Mouse (Mus musculus): ENCODE data around the gene Gpx6. TPM values are rescaled to one million over a fixed set of nuclear protein-coding genes. Genes with fewer than 3 reads are reported as not detected.

Gpx6 gene
- not detected for total RNA-seq (2021)

- intact Hi-C loops (cut with DNase I): no loop called here
- DNase-seq: no peak
These were observed at the start of gene Gpx6 for GRCm38 (mm10) chr13:21311926-21312325. Gene Gpx6, plus strand, starts transcription at chr13:21312125.

GRCm38 (mm10) chr13:21262787-21263461, 49.0 kb upstream of the Gpx6 start:
- intact Hi-C loops (cut with DNase I): loop anchor here (10.0 kb wide), 1 partner anchor 762 kb away; no protein-coding TSS in a partner anchor
- DNase-seq: no peak

- intact Hi-C loops (cut with DNase I): loop anchor here (10.0 kb wide), 1 partner anchor 761 kb away; no protein-coding TSS in a partner anchor
- no peak for DNase-seq
These were observed 48.0 kb upstream of the Gpx6 start for GRCm38 (mm10) chr13:21263910-21264309.

GRCm38 (mm10) chr13:21264366-21264765, 47.6 kb upstream of the Gpx6 start:
- DNase-seq: no peak
- intact Hi-C loops (cut with DNase I): loop anchor here (10.0 kb wide), 1 partner anchor 760 kb away; no protein-coding TSS in a partner anchor

- intact Hi-C loops (cut with DNase I): loop anchor here (10.0 kb wide), 1 partner anchor 759 kb away; no protein-coding TSS in a partner anchor
- no peak for DNase-seq
These were observed 46.2 kb upstream of the Gpx6 start for GRCm38 (mm10) chr13:21265736-21266135.

GRCm38 (mm10) chr13:21267541-21267940, 44.4 kb upstream of the Gpx6 start:
- intact Hi-C loops (cut with DNase I): loop anchor here (10.0 kb wide), 1 partner anchor 757 kb away; no protein-coding TSS in a partner anchor
- no peak for DNase-seq

GRCm38 (mm10) chr13:21268262-21268661, 43.7 kb upstream of the Gpx6 start:
- intact Hi-C loops (cut with DNase I): loop anchor here (10.0 kb wide), 1 partner anchor 757 kb away; no protein-coding TSS in a partner anchor
- no peak for DNase-seq

GRCm38 (mm10) chr13:21275021-21275814, 36.7 kb upstream of the Gpx6 start:
- no peak for DNase-seq
- intact Hi-C loops (cut with DNase I): loop anchor here (5.0 kb wide), 2 partner anchors 52 to 103 kb away; no protein-coding TSS in a partner anchor

GRCm38 (mm10) chr13:21275815-21276550, 35.9 kb upstream of the Gpx6 start:
- DNase-seq: peak; percentile 75
- intact Hi-C loops (cut with DNase I): loop anchor here (5.0 kb wide), 2 partner anchors 51 to 104 kb away; no protein-coding TSS in a partner anchor

- intact Hi-C loops (cut with DNase I): loop anchor here (5.0 kb wide), 2 partner anchors 51 to 104 kb away; no protein-coding TSS in a partner anchor
- no peak for DNase-seq
These were observed 35.4 kb upstream of the Gpx6 start for GRCm38 (mm10) chr13:21276551-21276950.

- intact Hi-C loops (cut with DNase I): loop anchor here (5.0 kb wide), 2 partner anchors 48 to 107 kb away; no protein-coding TSS in a partner anchor
- DNase-seq: no peak
These were observed 32.8 kb upstream of the Gpx6 start for GRCm38 (mm10) chr13:21279076-21279475.

- intact Hi-C loops (cut with DNase I): loop anchor here (5.0 kb wide), 2 partner anchors 48 to 107 kb away; no protein-coding TSS in a partner anchor
- DNase-seq: peak; percentile 73
These were observed 32.4 kb upstream of the Gpx6 start for GRCm38 (mm10) chr13:21279559-21279958.

- intact Hi-C loops (cut with DNase I): no loop called here
These were observed 19.3 kb upstream of the Gpx6 start, which contains the start of gene Gpx5 for GRCm38 (mm10) chr13:21292631-21293030. Gene Gpx5, minus strand, starts transcription at chr13:21292731.

GRCm38 (mm10) chr13:21298557-21298956, 13.4 kb upstream of the Gpx6 start:
- no peak for DNase-seq
- intact Hi-C loops (cut with DNase I): no loop called here

More at GRCm38 (mm10) chr13:21292631-21293030, 19.3 kb upstream of the Gpx6 start, which contains the start of gene Gpx5:
- no peak for DNase-seq

GRCm38 (mm10) chr13:21304483-21305066, 7.3 kb upstream of the Gpx6 start:
- DNase-seq: no peak
- intact Hi-C loops (cut with DNase I): no loop called here

- intact Hi-C loops (cut with DNase I): no loop called here
- no peak for DNase-seq
These were observed 2.1 kb upstream of the Gpx6 start for GRCm38 (mm10) chr13:21309788-21310187.

GRCm38 (mm10) chr13:21312854-21313253, 929 bp downstream of the Gpx6 start:
- DNase-seq: no peak
- intact Hi-C loops (cut with DNase I): no loop called here

- DNase-seq: no peak
- intact Hi-C loops (cut with DNase I): no loop called here
These were observed 2.0 kb downstream of the Gpx6 start for GRCm38 (mm10) chr13:21313903-21314302.

- intact Hi-C loops (cut with DNase I): loop anchor here (10.0 kb wide), 1 partner anchor 135 kb away; no protein-coding TSS in a partner anchor
- DNase-seq: no peak
These were observed 8.3 kb downstream of the Gpx6 start for GRCm38 (mm10) chr13:21320262-21320661.
